Mouse (Mus musculus): ENCODE measurements around the gene Men1. TPM values are rescaled to one million over a fixed set of nuclear protein-coding genes. Genes with fewer than 3 reads are reported as not detected.
A peak's percentile ranks its signal among the peaks of the same experiment; 100 is the strongest.
"Not testable (repeated sequence)": the region's sequence is repeated elsewhere in the genome, so short reads cannot be mapped to it uniquely, and the experiment has no call there.

The Men1 gene
- polyA plus RNA-seq, 1 experiment, result 57.2 TPM

DNA sequence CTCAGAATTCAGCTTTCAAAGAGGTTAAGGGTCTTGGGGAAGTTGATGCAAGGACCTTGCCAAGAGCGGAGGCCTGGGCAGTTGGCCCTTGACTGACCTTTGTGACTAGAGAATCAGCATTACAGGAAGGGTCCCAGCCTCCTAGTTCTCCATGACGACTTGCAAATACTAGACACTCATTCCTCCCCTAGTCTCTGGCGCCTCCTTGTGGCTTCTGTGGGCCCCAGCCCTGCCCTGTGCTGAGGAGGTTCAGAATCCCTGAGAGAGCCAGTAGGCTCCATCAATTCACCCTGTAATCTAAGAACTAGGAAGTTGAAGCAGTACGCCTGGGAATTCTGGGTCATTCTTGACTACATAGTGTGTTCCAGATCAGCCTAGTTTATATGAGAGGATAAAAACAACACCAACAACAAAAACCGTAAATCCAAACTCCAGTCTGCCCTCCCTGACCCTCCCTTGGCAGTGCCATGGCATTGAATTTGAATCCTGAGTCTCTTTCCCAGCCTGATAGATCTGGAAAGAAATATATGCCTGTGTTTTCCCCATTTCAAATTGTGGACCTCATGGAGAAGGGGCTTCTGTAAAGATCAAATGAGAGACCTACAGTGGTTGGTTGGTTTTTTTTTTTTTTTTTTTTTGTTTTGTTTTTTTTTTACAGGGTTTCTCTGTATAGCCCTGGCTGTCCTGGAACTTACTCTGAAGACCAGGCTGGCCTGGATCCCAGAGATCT is 29.8 kb upstream of the Men1 start:
- Histone ChIP-seq H3K27ac (ENCODE audit: insufficient read depth, low read length) (no peak overlapping the region), H3K36me3 (ENCODE audit: control insufficient read depth, insufficient read depth, low read length) (0 out of 2 replicates have a peak, but pooled peaks cover 1% of the 10 kb centered on the region), H3K4me1 (ENCODE audit: control insufficient read depth, insufficient read depth, insufficient read length) (peaks cover 5% of the 10 kb centered on the region), H3K4me3 (ENCODE audit: extremely low read depth, insufficient read depth, insufficient read length) (no peak overlapping the region), H3K27me3 (ENCODE audit: control insufficient read depth, insufficient read depth, low read length) (no peaks in the 10 kb centered on the region)
- no peak for TF ChIP-seq POLR2A (IDR thresholded peaks at IDR 0.05; ENCODE audit: low read depth, low read length)
- TF ChIP-seq CTCF (IDR thresholded peaks at IDR 0.05; ENCODE audit: extremely low read depth, insufficient read depth, insufficient read length, insufficient replicate concordance), result peak; percentile 97
- WGBS, result 26% methylated on average over 5 of the region's 5 CpGs
- DNase-seq (ENCODE audit: low read depth in 1 of 2, low spot score in 2 of 2), result peak; percentile 71 to 90

DNA sequence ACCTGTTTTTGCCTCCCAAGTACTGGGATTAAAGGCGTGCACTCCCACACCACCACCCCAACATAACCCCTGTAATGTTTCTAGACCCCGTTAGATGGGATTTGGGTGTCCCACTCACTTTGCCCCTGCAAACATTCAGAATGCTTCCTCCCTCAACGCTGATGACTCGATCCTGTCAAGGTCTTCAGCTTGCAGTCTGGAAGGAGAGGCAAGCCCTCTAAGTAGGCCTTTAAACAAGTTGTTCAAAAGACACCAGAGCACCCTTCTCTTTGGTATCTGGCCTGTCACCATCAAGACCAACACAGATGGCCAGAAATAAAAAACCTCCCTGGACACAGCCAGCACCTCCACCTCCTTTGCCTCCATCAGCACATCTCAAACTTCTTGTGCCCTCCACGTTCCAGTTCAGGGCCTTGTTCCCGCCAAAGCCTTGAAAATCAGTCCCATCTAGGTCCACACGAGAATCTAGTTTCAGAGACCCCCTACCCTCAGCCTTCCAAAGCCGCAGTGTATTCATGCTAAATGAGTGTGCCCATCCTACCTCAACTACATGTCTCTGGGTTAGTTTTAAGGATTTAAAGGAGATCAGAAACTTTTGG is 29.2 kb upstream of the Men1 start:
- no peaks in the 10 kb centered on the region; the same call in none of the 2 replicates for H3K4me1 ChIP-seq (ENCODE audit: control insufficient read depth, insufficient read depth, insufficient read length)
- DNase-seq (ENCODE audit: low read depth in 1 of 2, low spot score in 2 of 2), result no peak
- no peaks in the 10 kb centered on the region for H3K36me3 ChIP-seq (ENCODE audit: control insufficient read depth, insufficient read depth, low read length)
- WGBS, result 72% methylated on average over 8 of the region's 8 CpGs
- peak overlapping the region; percentile 81 for H3K27ac ChIP-seq (ENCODE audit: insufficient read depth, low read length)
- no peak for TF ChIP-seq POLR2A (IDR thresholded peaks at IDR 0.05; ENCODE audit: low read depth, low read length)
- no peak for TF ChIP-seq CTCF (IDR thresholded peaks at IDR 0.05; ENCODE audit: extremely low read depth, insufficient read depth, insufficient read length, insufficient replicate concordance)
- peak overlapping the region; percentile 72; the same call in 1 of the 2 replicates for H3K4me3 ChIP-seq (ENCODE audit: extremely low read depth, insufficient read depth, insufficient read length)
- no peaks in the 10 kb centered on the region for H3K27me3 ChIP-seq (ENCODE audit: control insufficient read depth, insufficient read depth, low read length)

DNA sequence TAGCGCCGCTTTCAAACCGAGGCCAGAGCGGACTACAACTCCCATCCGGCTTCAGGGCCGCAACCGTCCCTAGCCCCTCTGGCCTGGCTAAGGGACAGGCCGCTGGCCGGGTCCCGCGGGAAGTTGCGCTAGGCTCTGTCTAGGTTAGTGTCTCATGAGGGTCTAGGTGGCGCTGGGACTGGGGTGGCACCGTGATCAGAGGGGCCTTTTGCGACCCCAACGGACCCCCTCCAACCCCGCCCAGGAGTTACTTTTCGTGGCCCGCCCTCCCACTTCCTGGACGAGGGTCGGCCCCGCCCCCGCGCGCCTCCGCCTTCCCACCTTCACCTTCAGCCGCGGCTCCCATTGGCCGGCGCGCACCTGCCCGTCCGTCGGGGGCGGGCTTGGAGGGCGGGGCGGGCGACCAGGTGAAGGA is 28.6 kb upstream of the Men1 start, which contains the start of gene Cdc42bpg:
Gene Cdc42bpg, plus strand, starts transcription at position 320 of the 415 bp plus-strand sequence.
- no peaks in the 10 kb centered on the region; the same call in none of the 2 replicates for H3K4me1 ChIP-seq (ENCODE audit: control insufficient read depth, insufficient read depth, insufficient read length)
- under 1% methylated on average over 37 of the region's 38 CpGs for WGBS
- peak; percentile 64 to 90 for DNase-seq (ENCODE audit: low read depth in 1 of 2, low spot score in 2 of 2)

DNA sequence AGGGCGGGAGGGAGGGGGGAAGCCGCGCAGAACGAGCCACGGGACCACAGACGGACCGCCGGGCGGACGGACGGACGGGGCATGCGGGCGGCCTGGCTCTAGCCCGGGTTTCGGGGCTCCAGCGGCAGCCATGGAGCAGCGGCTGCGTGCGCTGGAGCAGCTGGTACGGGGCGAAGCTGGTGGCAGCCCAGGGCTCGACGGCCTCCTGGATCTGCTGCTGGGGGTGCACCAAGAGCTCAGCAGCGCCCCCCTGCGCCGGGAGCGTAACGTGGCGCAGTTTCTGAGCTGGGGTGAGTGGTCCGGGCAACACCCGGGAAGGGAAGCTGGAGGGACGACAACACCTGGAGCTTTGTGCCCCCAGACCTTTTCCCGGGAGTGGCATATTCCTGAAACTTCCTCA is 28.2 kb upstream of the Men1 start:
- WGBS, result under 1% methylated on average over 25 of the region's 34 CpGs
- H3K27me3 ChIP-seq (ENCODE audit: control insufficient read depth, insufficient read depth, low read length), result no peaks in the 10 kb centered on the region
- H3K36me3 ChIP-seq (ENCODE audit: control insufficient read depth, insufficient read depth, low read length), result no peaks in the 10 kb centered on the region
- H3K4me1 ChIP-seq (ENCODE audit: control insufficient read depth, insufficient read depth, insufficient read length), result no peaks in the 10 kb centered on the region; the same call in none of the 2 replicates
- H3K4me3 ChIP-seq (ENCODE audit: extremely low read depth, insufficient read depth, insufficient read length), result peak overlapping the region; percentile 72
- TF ChIP-seq CTCF (IDR thresholded peaks at IDR 0.05; ENCODE audit: extremely low read depth, insufficient read depth, insufficient read length, insufficient replicate concordance), result peak; percentile 58; the same call in 1 of the 2 replicates
- TF ChIP-seq POLR2A (IDR thresholded peaks at IDR 0.05; ENCODE audit: low read depth, low read length), result no peak
- H3K27ac ChIP-seq (ENCODE audit: insufficient read depth, low read length), result peak overlapping the region; percentile 49; the same call in 1 of the 2 replicates
- peak; percentile 56 to 66 for DNase-seq (ENCODE audit: low read depth in 1 of 2, low spot score in 2 of 2)

More for the DNA sequence above, 28.6 kb upstream of the Men1 start, which contains the start of gene Cdc42bpg:
- TF ChIP-seq POLR2A (IDR thresholded peaks at IDR 0.05; ENCODE audit: low read depth, low read length) (no peak), CTCF (IDR thresholded peaks at IDR 0.05; ENCODE audit: extremely low read depth, insufficient read depth, insufficient read length, insufficient replicate concordance) (no peak)
- Histone ChIP-seq H3K36me3 (ENCODE audit: control insufficient read depth, insufficient read depth, low read length) (no peaks in the 10 kb centered on the region), H3K4me3 (ENCODE audit: extremely low read depth, insufficient read depth, insufficient read length) (peak within 1 kb of the TSS; percentile 72), H3K27me3 (ENCODE audit: control insufficient read depth, insufficient read depth, low read length) (no peaks in the 10 kb centered on the region), H3K27ac (ENCODE audit: insufficient read depth, low read length) (peak within 1 kb of the TSS; percentile 81)

DNA sequence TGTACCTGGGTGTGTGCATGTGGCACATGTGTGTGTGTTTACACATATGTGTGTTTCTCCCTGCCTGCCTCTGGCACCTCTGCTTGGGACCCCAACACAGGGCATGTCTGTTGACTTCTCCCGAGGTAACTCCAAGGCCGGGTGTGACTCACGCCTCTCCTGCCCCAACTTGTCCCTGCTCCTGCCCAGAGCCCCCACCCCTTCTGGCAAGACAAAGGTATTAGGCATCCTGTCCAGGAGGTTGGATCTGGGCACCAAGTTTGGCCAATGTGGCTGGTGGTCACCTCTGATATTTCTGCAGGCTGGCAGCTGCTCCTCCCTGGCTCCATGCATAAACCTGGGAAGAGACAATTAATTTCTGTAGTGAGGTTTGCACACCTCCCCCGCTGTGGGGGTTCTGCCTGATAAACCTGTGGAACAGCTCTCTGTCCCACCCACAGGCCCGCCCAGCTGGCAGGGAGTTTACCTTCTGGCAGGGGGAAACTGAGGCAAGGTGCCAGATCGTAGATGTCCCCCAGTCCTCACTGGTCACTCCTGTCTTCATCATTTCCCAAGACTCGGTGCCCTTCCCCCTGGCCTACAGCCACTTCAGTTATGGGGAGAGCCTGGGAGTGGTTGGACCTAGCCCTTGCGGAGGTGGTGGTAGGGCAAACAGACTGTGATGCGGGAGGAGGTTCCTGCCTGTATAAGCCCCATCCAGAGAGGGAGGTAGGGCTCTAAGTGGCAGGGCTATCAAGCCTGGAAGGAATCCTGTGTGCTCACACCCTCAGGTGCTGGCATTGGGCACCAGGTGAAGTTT is 26.8 kb upstream of the Men1 start:
- Histone ChIP-seq H3K27me3 (ENCODE audit: control insufficient read depth, insufficient read depth, low read length) (no peaks in the 10 kb centered on the region), H3K4me1 (ENCODE audit: control insufficient read depth, insufficient read depth, insufficient read length) (no peaks in the 10 kb centered on the region; the same call in 1 of the 2 replicates), H3K4me3 (ENCODE audit: extremely low read depth, insufficient read depth, insufficient read length) (no peak overlapping the region), H3K27ac (ENCODE audit: insufficient read depth, low read length) (no peak overlapping the region), H3K36me3 (ENCODE audit: control insufficient read depth, insufficient read depth, low read length) (no peaks in the 10 kb centered on the region)
- TF ChIP-seq CTCF (IDR thresholded peaks at IDR 0.05; ENCODE audit: extremely low read depth, insufficient read depth, insufficient read length, insufficient replicate concordance) (no peak), POLR2A (IDR thresholded peaks at IDR 0.05; ENCODE audit: low read depth, low read length) (no peak)
- DNase-seq (ENCODE audit: low read depth in 1 of 2, low spot score in 2 of 2), result no peak
- 90% methylated on average over 9 of the region's 9 CpGs for WGBS

DNA sequence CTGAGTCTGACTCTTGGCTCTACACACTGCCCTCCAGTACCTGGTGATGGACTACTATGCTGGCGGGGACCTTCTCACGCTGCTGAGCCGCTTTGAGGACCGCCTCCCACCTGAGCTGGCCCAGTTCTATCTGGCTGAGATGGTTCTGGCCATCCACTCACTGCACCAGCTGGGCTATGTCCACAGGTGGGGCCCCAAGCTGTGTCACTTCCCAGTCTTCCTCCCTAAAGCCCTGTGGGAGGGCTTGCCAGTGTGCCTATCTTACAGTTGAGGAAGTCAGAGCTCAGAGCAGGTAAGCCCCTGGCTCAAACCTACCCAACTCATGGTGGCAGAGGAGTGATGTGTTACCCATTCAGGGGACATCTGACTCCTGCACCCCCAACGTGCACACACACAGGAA is 24.6 kb upstream of the Men1 start:
- TF ChIP-seq POLR2A (IDR thresholded peaks at IDR 0.05; ENCODE audit: low read depth, low read length), result no peak
- no peak for TF ChIP-seq CTCF (IDR thresholded peaks at IDR 0.05; ENCODE audit: extremely low read depth, insufficient read depth, insufficient read length, insufficient replicate concordance)
- DNase-seq (ENCODE audit: low read depth in 1 of 2, low spot score in 2 of 2), result no peak
- Histone ChIP-seq H3K4me1 (ENCODE audit: control insufficient read depth, insufficient read depth, insufficient read length) (no peaks in the 10 kb centered on the region; the same call in 1 of the 2 replicates), H3K27me3 (ENCODE audit: control insufficient read depth, insufficient read depth, low read length) (no peaks in the 10 kb centered on the region), H3K36me3 (ENCODE audit: control insufficient read depth, insufficient read depth, low read length) (peaks cover 4% of the 10 kb centered on the region), H3K27ac (ENCODE audit: insufficient read depth, low read length) (no peak overlapping the region), H3K4me3 (ENCODE audit: extremely low read depth, insufficient read depth, insufficient read length) (no peak overlapping the region)
- WGBS, result 90% methylated on average over 5 of the region's 5 CpGs

DNA sequence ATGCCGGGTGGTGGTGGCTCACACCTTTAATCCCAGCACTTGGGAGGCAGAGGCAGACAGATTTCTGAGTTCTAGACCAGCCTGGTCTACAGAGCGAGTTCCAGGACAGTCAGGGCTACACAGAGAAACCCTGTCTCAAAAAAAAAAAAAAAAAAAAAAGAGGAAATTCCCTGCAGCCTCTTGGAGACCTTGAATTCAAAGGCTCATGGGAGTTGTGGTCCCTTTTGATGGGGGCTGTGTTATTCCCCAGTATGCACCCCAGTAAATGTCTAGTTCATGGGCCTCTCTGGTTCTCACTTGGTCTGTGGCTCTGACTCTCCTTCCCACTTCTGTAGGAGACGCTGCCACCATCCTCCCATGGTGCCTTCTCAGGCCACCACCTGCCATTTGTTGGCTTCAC is 23.0 kb upstream of the Men1 start:
- WGBS, result 89% methylated on average over 3 of the region's 3 CpGs

More for the DNA sequence above, 23.0 kb upstream of the Men1 start:
- not testable (repeated sequence) for H3K27me3 ChIP-seq (ENCODE audit: control insufficient read depth, insufficient read depth, low read length); H3K4me3 ChIP-seq (ENCODE audit: extremely low read depth, insufficient read depth, insufficient read length); H3K27ac ChIP-seq (ENCODE audit: insufficient read depth, low read length); H3K4me1 ChIP-seq (ENCODE audit: control insufficient read depth, insufficient read depth, insufficient read length); DNase-seq (ENCODE audit: low read depth in 1 of 2, low spot score in 2 of 2)
- H3K36me3 ChIP-seq (ENCODE audit: control insufficient read depth, insufficient read depth, low read length), result peaks cover 10% of the 10 kb centered on the region
